8 mouse cellular contexts compared by ENCODE assay signal in the genomic region with DNA sequence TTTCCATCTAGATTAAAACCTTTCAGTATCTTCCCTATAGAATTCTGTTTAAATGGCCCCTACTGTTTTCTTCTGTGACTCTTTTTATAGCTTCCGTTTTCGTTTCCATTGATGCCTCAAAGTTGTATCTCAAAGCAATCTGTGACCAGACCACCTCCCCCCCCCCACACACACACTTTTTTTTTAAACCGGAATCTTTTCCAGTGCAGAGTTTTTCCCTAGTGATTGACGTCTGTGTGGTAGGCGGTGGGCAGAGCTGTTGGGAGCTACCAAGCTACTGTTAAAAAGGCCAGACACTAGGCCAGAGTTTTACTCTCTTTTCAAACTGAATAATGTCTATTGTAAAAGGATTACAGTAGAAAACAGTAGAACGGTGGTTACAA. TPM values are rescaled to one million over a fixed set of nuclear protein-coding genes. Genes with fewer than 3 reads are reported as not detected.
A peak's percentile ranks its signal among the peaks of the same experiment; 100 is the strongest.
DNase-seq lines count a peak whose midpoint lies in the region; ATAC-seq and TF ChIP-seq lines count a peak whose summit lies in the region.

No protein-coding gene starts in this region.

- H3K9me3 ChIP-seq in heart, embryonic 15.5 days (replicated peaks), result no peaks in the 10 kb centered on the region
- H3K9me3 ChIP-seq in ES-E14 (ENCODE audit: control insufficient read depth, insufficient read depth, low read depth, low read length), result no peaks in the 10 kb centered on the region
- H3K9me3 ChIP-seq in forebrain, embryonic 15.5 days, result no peaks in the 10 kb centered on the region
- no peaks in the 10 kb centered on the region for H3K9me3 ChIP-seq in midbrain, embryonic 10.5 days (replicated peaks)

- no peak for DNase-seq in heart, adult 8-10 months (ENCODE audit: low spot score)
- no peak for DNase-seq in ES-E14 (ENCODE audit: low read depth, low spot score)
- DNase-seq in midbrain, embryonic 10.5 days (ENCODE audit: low spot score), result no peak
- DNase-seq in cerebellum, postnatal 36 days, result no peak
- DNase-seq in cerebellum, adult 11 months, result no peak

- ATAC-seq in heart, embryonic 15.5 days (replicated peaks; ENCODE audit: insufficient number of reproducible peaks, insufficient read depth, low FRiP score, low read depth), result no peak
- ATAC-seq in forebrain, embryonic 15.5 days (replicated peaks), result no peak
- ATAC-seq in monocyte, adult 5-6 weeks (replicated peaks; ENCODE audit: insufficient number of reproducible peaks, low FRiP score, low TSS enrichment, poor library complexity, severe bottlenecking), result no peak

- H3K9ac ChIP-seq in heart, embryonic 15.5 days, result peak overlapping the region; percentile 94
- H3K9ac ChIP-seq in ES-E14 (ENCODE audit: insufficient read depth, low read depth, low read length, poor library complexity, severe bottlenecking), result peak overlapping the region; percentile 76; the same call in 1 of the 2 replicates
- H3K9ac ChIP-seq in forebrain, embryonic 15.5 days (replicated peaks), result peak overlapping the region; percentile 87

- no peaks in the 10 kb centered on the region for H3K36me3 ChIP-seq in heart, embryonic 15.5 days
- H3K36me3 ChIP-seq in ES-E14 (ENCODE audit: control insufficient read depth, insufficient read depth, low read length, poor library complexity, severe bottlenecking), result peaks cover 1% of the 10 kb centered on the region; the same call in 1 of the 2 replicates
- no peaks in the 10 kb centered on the region for H3K36me3 ChIP-seq in forebrain, embryonic 15.5 days
- H3K36me3 ChIP-seq in midbrain, embryonic 10.5 days, result peaks cover under 1% of the 10 kb centered on the region; the same call in 1 of the 2 replicates

- H3K4me3 ChIP-seq in heart, embryonic 15.5 days, result peak overlapping the region; percentile 83
- H3K4me3 ChIP-seq in ES-E14 (ENCODE audit: insufficient read depth in 1 of 2, low read depth in 1 of 2, low read length in 2 of 2, poor library complexity in 1 of 2, severe bottlenecking in 1 of 2), result peak overlapping the region; percentile 71 to 80
- peak overlapping the region; percentile 79 for H3K4me3 ChIP-seq in forebrain, embryonic 15.5 days
- H3K4me3 ChIP-seq in midbrain, embryonic 10.5 days, result peak overlapping the region; percentile 96

- H3K27me3 ChIP-seq in heart, embryonic 15.5 days, result no peaks in the 10 kb centered on the region
- no peaks in the 10 kb centered on the region for H3K27me3 ChIP-seq in forebrain, embryonic 15.5 days
- peaks cover 15% of the 10 kb centered on the region for H3K27me3 ChIP-seq in midbrain, embryonic 10.5 days (ENCODE audit: low read depth, poor library complexity, severe bottlenecking)

- H3K27ac ChIP-seq in heart, embryonic 15.5 days, result peak overlapping the region; percentile 97
- peak overlapping the region; percentile 97; the same call in 1 of the 2 replicates for H3K27ac ChIP-seq in ES-E14 (ENCODE audit: insufficient read depth, low read depth, low read length, poor library complexity, severe bottlenecking)
- H3K27ac ChIP-seq in forebrain, embryonic 15.5 days (replicated peaks), result peak overlapping the region; percentile 85
- H3K27ac ChIP-seq in midbrain, embryonic 10.5 days (replicated peaks), result peak overlapping the region; percentile 94; the same call in 1 of the 2 replicates

- 8% methylated on average over 6 of the region's 6 CpGs for WGBS in heart, embryonic 15.5 days
- 4% methylated on average over 6 of the region's 6 CpGs for WGBS in forebrain, embryonic 15.5 days
- WGBS in midbrain, embryonic 10.5 days, result 14% methylated on average over 6 of the region's 6 CpGs

- H3K4me2 ChIP-seq in heart, embryonic 15.5 days, result peak overlapping the region; percentile 77
- H3K4me2 ChIP-seq in forebrain, embryonic 15.5 days (replicated peaks), result peak overlapping the region; percentile 81

- peaks cover 60% of the 10 kb centered on the region for H3K4me1 ChIP-seq in heart, embryonic 15.5 days (replicated peaks)
- H3K4me1 ChIP-seq in ES-E14 (ENCODE audit: control insufficient read depth in 2 of 2, insufficient read depth in 2 of 2, low read length in 2 of 2, poor library complexity in 1 of 2), result peaks cover 26 to 28% of the 10 kb centered on the region in 2 experiments
- peaks cover 44% of the 10 kb centered on the region for H3K4me1 ChIP-seq in forebrain, embryonic 15.5 days
- H3K4me1 ChIP-seq in midbrain, embryonic 10.5 days, result peaks cover 59% of the 10 kb centered on the region

- in situ Hi-C loops in ES-E14 (cut with MboI; ENCODE audit: low sequenced_read_pairs in 2 of 2, unreplicated experiment in 2 of 2), result no loop called here

TF ChIP-seq in ES-E14, 5 proteins besides CTCF, POLR2A, EP300 and RAD21:
- TF ChIP-seq ZC3H11A (IDR thresholded peaks at IDR 0.05; ENCODE audit: borderline replicate concordance, low read depth, low read length) (no peak), CHD2 (IDR thresholded peaks at IDR 0.05; ENCODE audit: low read depth, low read length) (no peak), ZNF384 (IDR thresholded peaks at IDR 0.05; ENCODE audit: low read depth, low read length) (no peak), HCFC1 (IDR thresholded peaks at IDR 0.05; ENCODE audit: borderline replicate concordance, insufficient read depth, low read length) (no peak), MAFK (IDR thresholded peaks at IDR 0.05; ENCODE audit: insufficient read depth, low read depth, low read length) (no peak)
TF ChIP-seq in ES-E14: peak in this region for 0.

RNA-seq across cellular contexts. Expression of a gene that starts 1.1 kb away (rescaled TPM):
- 77.0 and 86.7 TPM in 2 replicates for polyA plus RNA-seq in heart, embryonic 15.5 days (2015; fragmentation: Nextera tagmentation; extraction: Ambion mirVana)
- 100 to 1,000 TPM in 3 of 4 experiments, 10 to 100 TPM in 1; 87.1 to 122 (median 111) TPM for total RNA-seq in heart, adult 8-10 months (2022)
- total RNA-seq in ES-E14 (2012; rRNA removed), result 76.7 and 84.5 TPM in 2 replicates
- 196 and 213 TPM in 2 replicates for polyA plus RNA-seq in forebrain, embryonic 15.5 days (2015; fragmentation: Nextera tagmentation; extraction: Ambion mirVana)
- 48.4 and 61.6 TPM in 2 replicates for polyA plus RNA-seq in midbrain, embryonic 10.5 days (2016; fragmentation: Nextera tagmentation; extraction: Ambion mirVana)
- total RNA-seq in monocyte, adult 5-6 weeks (2017), result 35.9 to 42.1 TPM (median 41.8 TPM) in 3 replicates

RNA-seq across cellular contexts. Expression of a gene that starts 30.6 kb away (rescaled TPM):
- polyA plus RNA-seq in heart, embryonic 15.5 days (2015; fragmentation: Nextera tagmentation; extraction: Ambion mirVana), result 43.6 and 61.1 TPM in 2 replicates
- 1 to 10 TPM; 1.5 to 2.9 (median 2.1) TPM for total RNA-seq in heart, adult 8-10 months (2022)
- total RNA-seq in ES-E14 (2012; rRNA removed), result 173 and 188 TPM in 2 replicates
- 54.5 and 59.3 TPM in 2 replicates for polyA plus RNA-seq in forebrain, embryonic 15.5 days (2015; fragmentation: Nextera tagmentation; extraction: Ambion mirVana)
- polyA plus RNA-seq in midbrain, embryonic 10.5 days (2016; fragmentation: Nextera tagmentation; extraction: Ambion mirVana), result 127 and 151 TPM in 2 replicates
- 15.1 to 31.7 TPM (median 16.8 TPM) in 3 replicates for total RNA-seq in monocyte, adult 5-6 weeks (2017)

RNA-seq across cellular contexts. Expression of a gene that starts 39.4 kb away (rescaled TPM):
- polyA plus RNA-seq in heart, embryonic 15.5 days (2015; fragmentation: Nextera tagmentation; extraction: Ambion mirVana), result 6.7 and 8.4 TPM in 2 replicates
- total RNA-seq in heart, adult 8-10 months (2022), result 1 to 10 TPM; 5.0 to 7.0 (median 6.3) TPM
- total RNA-seq in ES-E14 (2012; rRNA removed), result 11.7 and 25.7 TPM in 2 replicates
- polyA plus RNA-seq in forebrain, embryonic 15.5 days (2015; fragmentation: Nextera tagmentation; extraction: Ambion mirVana), result 1.4 and 1.7 TPM in 2 replicates
- 2.7 and 4.0 TPM in 2 replicates for polyA plus RNA-seq in midbrain, embryonic 10.5 days (2016; fragmentation: Nextera tagmentation; extraction: Ambion mirVana)
- 4.9 to 5.5 TPM (median 5.2 TPM) in 3 replicates for total RNA-seq in monocyte, adult 5-6 weeks (2017)

RNA-seq across cellular contexts. Expression of a gene that starts 55.6 kb away (rescaled TPM):
- polyA plus RNA-seq in heart, embryonic 15.5 days (2015; fragmentation: Nextera tagmentation; extraction: Ambion mirVana), result 0.08 and 0.14 TPM in 2 replicates
- total RNA-seq in heart, adult 8-10 months (2022), result under 1 TPM; 0.03 to 0.11 (median 0.06) TPM
- total RNA-seq in ES-E14 (2012; rRNA removed), result 0.67 and 1.2 TPM in 2 replicates
- 4.5 and 5.5 TPM in 2 replicates for polyA plus RNA-seq in forebrain, embryonic 15.5 days (2015; fragmentation: Nextera tagmentation; extraction: Ambion mirVana)
- polyA plus RNA-seq in midbrain, embryonic 10.5 days (2016; fragmentation: Nextera tagmentation; extraction: Ambion mirVana), result 0.52 and 0.68 TPM in 2 replicates
- 0.19 TPM in 1 of 3 replicates, not detected in the others for total RNA-seq in monocyte, adult 5-6 weeks (2017)
